Mouse (Mus musculus) testis, adult 2 months (tissue): ENCODE data around the gene Pqlc2. TPM values are rescaled to one million over a fixed set of nuclear protein-coding genes. Genes with fewer than 3 reads are reported as not detected.

Source experiments
- H3K27ac ChIP-seq: fragments of 200-500 bp; 2 replicates; pipeline ENCODE4 v1.5.1; 2012; ENCODE audit warnings: low read depth, low read length; ENCODE audit not compliant: control insufficient read depth, insufficient read depth
- H3K27me3 ChIP-seq: fragments of 200-500 bp; 2 replicates; pipeline ENCODE4 v1.6.1; 2012; ENCODE audit warnings: mild to moderate bottlenecking, low read length, moderate library complexity; ENCODE audit not compliant: control insufficient read depth, insufficient read depth
- H3K36me3 ChIP-seq: fragments of 200-500 bp; 2 replicates; pipeline ENCODE4 v1.6.1; 2012; ENCODE audit warnings: mild to moderate bottlenecking, low read length; ENCODE audit not compliant: control insufficient read depth, insufficient read depth
- H3K4me1 ChIP-seq: fragments of 200-500 bp; 2 replicates; pipeline ENCODE4 v1.6.1; 2012; ENCODE audit warnings: low read length; ENCODE audit not compliant: control insufficient read depth, insufficient read depth
- H3K4me3 ChIP-seq: fragments of 200-500 bp; 2 replicates; pipeline ENCODE4 v1.5.1; 2012; ENCODE audit warnings: low read depth, mild to moderate bottlenecking, low read length, moderate library complexity, mixed read lengths; ENCODE audit not compliant: control insufficient read depth
- CTCF ChIP-seq: fragments of 200-500 bp; IDR thresholded peaks from 2 replicates; pipeline ENCODE4 v1.5.1; 2012; ENCODE audit warnings: low read depth, mild to moderate bottlenecking, inconsistent platforms, low read length, moderate library complexity; ENCODE audit not compliant: control insufficient read depth, insufficient read depth, insufficient replicate concordance
- POLR2A ChIP-seq: fragments of 200-500 bp; IDR thresholded peaks from 2 replicates; pipeline ENCODE4 v1.6.1; 2012; ENCODE audit warnings: low read depth, mild to moderate bottlenecking, inconsistent platforms, low read length, moderate library complexity; ENCODE audit not compliant: control insufficient read depth
- polyA plus RNA-seq: library from polyadenylated mRNA; depleted of rRNA; stranded (reverse); fragments of >200 nt; gene quantifications from 2 replicates; pipeline ENCODE4 v1.2.3, GENCODE M21; 2012; rRNA removed

Gene Pqlc2
- polyA plus RNA-seq, 1 experiment, result 5.5 TPM

GRCm38 (mm10) chr4:139244766-139245165 is 65.7 kb downstream of the Pqlc2 start:
- no peaks in the 10 kb centered on the region for H3K36me3 ChIP-seq
- TF ChIP-seq POLR2A (no peak), CTCF (no peak)
- no peak overlapping the region for H3K27ac ChIP-seq
- no peak overlapping the region for H3K4me3 ChIP-seq
- H3K4me1 ChIP-seq, result no peaks in the 10 kb centered on the region; the same call in 1 of the 2 replicates
- H3K27me3 ChIP-seq, result no peaks in the 10 kb centered on the region

- no peak for TF ChIP-seq POLR2A
- TF ChIP-seq CTCF, result no peak
- no peaks in the 10 kb centered on the region for H3K36me3 ChIP-seq
- H3K4me1 ChIP-seq, result no peaks in the 10 kb centered on the region; the same call in 1 of the 2 replicates
- no peak overlapping the region for H3K27ac ChIP-seq
- H3K27me3 ChIP-seq, result no peaks in the 10 kb centered on the region
- H3K4me3 ChIP-seq, result no peak overlapping the region
These were observed 66.3 kb downstream of the Pqlc2 start for GRCm38 (mm10) chr4:139244176-139244575.

Other genes starting within 250 kb of the Pqlc2 start
- gene Htr6, start 235.1 kb downstream of the Pqlc2 start, polyA plus RNA-seq, result 0.15 and 0.17 TPM in 2 replicates
- gene Nbl1, start 217.7 kb downstream of the Pqlc2 start, polyA plus RNA-seq, result 5.4 and 10.1 TPM in 2 replicates
- gene Minos1, start 179.6 kb downstream of the Pqlc2 start, polyA plus RNA-seq, result 145 and 152 TPM in 2 replicates
- gene Capzb, start 117.8 kb downstream of the Pqlc2 start, polyA plus RNA-seq, result 286 and 311 TPM in 2 replicates
- 19.7 and 20.7 TPM in 2 replicates for gene Akr7a5, start within 50 bp of the Pqlc2 start, polyA plus RNA-seq
- gene Mrto4, start 41.9 kb upstream of the Pqlc2 start, polyA plus RNA-seq, result 90.5 TPM in 2 replicates
- gene Emc1, start 41.9 kb upstream of the Pqlc2 start, polyA plus RNA-seq, result 12.6 and 14.4 TPM in 2 replicates
- gene Ubr4, start 41.9 kb upstream of the Pqlc2 start, polyA plus RNA-seq, result 312 and 351 TPM in 2 replicates
- 1.2 TPM in 2 replicates for gene Iffo2, start 219.8 kb upstream of the Pqlc2 start, polyA plus RNA-seq